Mouse (Mus musculus) frontal cortex, adult (tissue): Measurements from ENCODE around the gene Efcab9.
"Not testable (repeated sequence)": the region's sequence is repeated elsewhere in the genome, so short reads cannot be mapped to it uniquely, and the experiment has no call there.

Experiments
- ATAC-seq: cut with Nextera tagmentation; 2 replicates; pipeline ENCODE4 v1.9.2; 2017; ENCODE audit warnings: mild to moderate bottlenecking, moderate library complexity, mixed read lengths; ENCODE audit not compliant: low TSS enrichment

Gene Efcab9

DNA sequence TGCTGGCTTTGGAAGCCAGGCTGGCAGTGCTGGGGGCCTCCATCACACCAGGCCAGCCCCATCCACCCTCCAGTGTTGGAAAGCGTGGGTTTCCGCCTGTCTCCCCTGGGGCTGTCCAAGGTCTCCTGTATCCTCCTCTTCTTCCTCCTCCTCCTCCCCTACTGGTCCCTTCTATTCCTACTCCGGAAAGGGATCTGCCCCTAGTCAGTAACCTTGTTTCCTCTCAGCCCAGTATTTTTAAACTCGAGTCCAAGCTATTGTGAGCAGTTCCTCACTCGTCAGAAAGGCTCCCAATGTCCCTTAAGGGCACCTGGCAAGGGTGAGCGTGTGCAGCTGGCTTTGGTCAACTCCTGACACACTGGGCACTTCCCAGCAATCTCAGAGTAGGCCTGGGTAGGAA, 6.6 kb upstream of the Efcab9 start:
- no peak for ATAC-seq

DNA sequence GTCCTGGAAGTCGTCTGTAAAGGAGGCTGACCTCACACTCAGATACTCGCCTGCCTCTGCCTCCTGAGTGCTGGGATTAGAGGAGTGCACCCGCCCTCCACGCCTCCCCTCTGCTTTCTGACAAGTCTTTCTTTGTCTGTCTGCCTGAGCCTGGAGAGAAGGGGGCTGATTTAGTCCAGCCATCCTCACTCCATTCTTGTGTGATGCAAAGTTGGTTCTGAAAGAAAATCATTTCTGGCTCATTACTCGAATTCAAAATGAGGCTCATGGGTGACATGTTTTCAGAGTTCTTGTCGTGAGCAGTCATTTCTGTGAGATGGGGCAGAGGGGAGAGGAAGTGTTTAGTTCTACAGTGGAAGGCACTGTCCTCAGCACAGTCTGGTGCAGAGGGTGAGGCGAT, 5.1 kb upstream of the Efcab9 start:
- ATAC-seq: no peak

GRCm38 (mm10) chr11:32535646-32536045, 3.8 kb upstream of the Efcab9 start:
- ATAC-seq: no peak

- no peak for ATAC-seq
Measured at GRCm38 (mm10) chr11:32534453-32535075, 2.7 kb upstream of the Efcab9 start.

DNA sequence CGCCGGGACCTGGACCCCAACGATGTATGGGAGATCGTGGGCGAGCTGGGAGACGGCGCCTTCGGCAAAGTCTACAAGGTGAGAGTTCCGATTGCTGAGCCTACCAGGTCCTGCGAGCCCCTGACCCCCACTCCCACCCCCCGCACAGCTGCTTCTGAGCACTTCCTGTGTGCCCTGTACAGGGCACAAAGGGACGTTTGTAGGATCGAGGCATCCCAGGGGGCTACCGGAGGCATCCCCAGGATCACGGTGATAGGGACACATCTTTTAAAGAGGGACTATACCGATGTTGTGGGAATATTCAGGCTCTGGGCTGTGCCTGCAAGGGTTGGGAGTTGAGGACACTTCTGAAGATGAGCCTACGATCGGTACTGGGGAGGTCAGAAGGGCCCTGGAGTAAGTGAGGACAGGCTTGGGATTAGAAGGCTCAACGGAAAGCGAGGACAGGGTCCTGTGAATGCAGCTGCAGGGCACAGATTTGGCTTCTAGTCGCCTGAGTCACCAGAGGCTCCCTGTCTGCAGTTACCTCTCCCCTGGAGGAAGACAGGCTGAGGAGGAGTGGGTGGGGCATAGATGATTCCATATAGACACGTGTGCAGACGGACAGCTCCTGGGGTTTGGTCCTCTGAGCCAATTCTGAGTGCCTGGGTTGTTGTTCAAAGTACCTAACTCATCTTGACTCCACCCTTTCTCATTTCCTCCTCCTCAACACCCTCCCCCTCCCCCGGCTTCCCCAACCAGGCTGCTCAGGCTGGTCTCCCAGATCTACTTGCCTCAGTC, 1.8 kb upstream of the Efcab9 start:
- peak; percentile 56 for ATAC-seq

DNA sequence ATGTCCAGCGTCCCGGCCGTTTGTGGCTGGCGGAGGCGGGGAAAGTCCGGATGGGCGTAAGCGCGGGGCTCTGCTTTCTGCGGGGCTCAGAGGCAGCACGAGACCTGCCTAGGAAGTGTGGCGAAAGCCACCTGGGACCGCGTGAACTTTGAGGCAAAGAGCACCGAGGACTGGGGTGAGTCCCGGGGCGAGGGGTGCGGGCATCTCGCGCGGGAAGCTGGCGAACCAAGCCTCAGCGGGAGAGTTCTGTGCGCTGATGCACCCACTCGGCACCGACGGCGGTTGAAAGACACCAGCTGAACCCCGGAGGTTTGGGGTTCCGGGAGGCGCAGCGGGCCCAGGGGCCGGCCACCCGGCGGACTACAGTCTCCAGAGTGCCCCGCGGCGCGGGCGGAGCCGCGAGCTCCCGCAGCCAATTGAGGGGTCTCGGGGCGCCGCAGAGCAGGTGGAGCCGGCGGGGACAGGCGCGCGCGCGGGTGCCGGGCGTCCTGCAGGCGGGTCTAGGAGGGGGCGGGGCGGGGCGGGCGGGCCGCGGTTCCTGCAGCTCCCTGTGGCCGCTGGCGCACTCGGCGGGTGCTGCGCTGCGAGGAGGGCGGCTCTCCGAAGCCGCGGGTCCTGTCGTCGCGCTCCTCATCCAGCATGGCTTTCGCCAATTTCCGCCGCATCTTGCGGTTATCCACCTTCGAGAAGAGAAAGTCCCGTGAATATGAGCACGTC, 1.0 kb upstream of the Efcab9 start, which contains the start of gene Stk10:
Gene Stk10, plus strand, starts transcription at position 541 of the 717 bp plus-strand sequence.
- peak; percentile 91 for ATAC-seq

GRCm38 (mm10) chr11:32530151-32530550, 1.7 kb downstream of the Efcab9 start:
- no peak for ATAC-seq

DNA sequence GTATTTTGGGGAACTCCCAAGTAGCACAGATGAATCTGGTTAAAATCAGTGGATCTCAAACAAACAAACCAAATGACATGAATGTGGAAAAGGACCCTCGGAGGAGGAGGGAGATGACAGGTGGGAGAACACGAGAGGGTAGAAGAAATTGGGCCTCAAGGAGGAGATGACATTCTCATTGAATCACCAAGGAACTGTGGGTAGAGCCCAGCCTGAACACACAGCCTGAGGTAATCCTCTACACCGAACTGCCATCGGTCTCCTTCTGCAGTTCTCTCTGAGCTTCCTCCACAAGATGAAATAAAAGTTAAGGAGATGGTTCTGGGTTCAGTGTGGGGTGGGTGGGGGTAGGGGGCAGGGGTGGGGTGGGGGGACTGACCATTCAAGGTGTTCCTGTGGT, 4.9 kb downstream of the Efcab9 start:
- ATAC-seq: no peak

- ATAC-seq: no peak
Measured at GRCm38 (mm10) chr11:32524122-32524920, 7.6 kb downstream of the Efcab9 start.

GRCm38 (mm10) chr11:32521246-32521645, 10.6 kb downstream of the Efcab9 start:
- ATAC-seq: no peak

DNA sequence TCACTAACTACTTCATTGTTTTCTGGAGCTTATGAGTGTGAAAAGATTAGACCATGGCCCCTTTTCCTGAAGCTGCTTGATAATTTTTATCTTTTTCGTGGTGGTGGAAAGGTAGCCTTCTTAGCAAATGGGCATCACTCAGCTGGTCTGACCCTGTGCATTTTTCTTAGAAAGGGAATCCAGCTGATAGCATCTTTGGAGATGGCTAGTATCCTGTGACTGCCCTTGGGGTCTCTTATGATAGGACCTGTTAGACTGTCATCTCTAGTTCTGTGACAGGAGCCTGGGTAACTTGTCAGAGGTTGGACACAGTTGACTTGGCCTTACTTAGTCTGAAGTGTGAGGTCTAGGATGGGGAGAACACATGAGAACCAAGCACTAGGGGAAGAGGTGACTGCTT, 12.5 kb downstream of the Efcab9 start:
- ATAC-seq: no peak

GRCm38 (mm10) chr11:32518770-32519169, 13.1 kb downstream of the Efcab9 start:
- ATAC-seq: no peak

- ATAC-seq: peak; percentile 90
Measured at GRCm38 (mm10) chr11:32516916-32517712, 14.8 kb downstream of the Efcab9 start.

- ATAC-seq: no peak
Measured at GRCm38 (mm10) chr11:32516091-32516490, 15.8 kb downstream of the Efcab9 start.

DNA sequence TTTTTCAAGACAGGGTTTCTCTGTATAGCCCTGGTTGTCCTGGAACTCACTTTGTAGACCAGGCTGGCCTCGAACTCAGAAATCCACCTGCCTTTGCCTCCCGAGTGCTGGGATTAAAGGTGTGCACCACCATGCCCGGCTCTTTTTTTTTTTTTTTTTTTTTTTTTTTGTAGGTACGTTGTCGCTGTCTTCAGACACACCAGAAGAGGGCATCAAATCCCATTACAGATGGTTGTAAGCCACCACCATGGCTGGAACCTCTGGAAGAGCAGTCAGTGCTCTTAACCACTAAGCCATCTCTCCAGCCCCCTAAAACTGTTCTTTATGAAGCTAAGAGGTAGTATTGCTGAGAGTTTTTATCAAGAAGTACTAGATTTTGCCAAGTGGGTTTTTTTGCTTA, 17.0 kb downstream of the Efcab9 start:
- ATAC-seq: not testable (repeated sequence)

DNA sequence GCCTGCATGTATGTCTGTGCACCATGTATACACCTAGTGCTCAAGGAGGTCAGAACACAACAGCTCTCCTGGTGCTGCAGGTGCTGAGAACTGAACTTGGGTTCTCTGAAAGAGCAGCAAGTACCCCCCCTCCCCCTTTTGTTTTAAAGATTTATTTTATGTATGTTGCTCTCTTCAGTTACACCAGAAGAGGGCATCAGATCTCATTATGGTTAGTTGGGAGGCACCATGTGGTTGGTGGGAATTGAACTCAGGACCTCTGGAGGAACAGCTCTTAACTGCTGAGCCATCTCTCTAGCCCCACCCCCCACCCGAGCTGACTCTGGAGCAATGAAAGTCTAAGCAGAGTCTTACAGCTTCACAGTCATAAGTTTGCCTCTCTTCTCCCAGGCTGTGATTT, 21.0 kb downstream of the Efcab9 start:
- no peak for ATAC-seq

DNA sequence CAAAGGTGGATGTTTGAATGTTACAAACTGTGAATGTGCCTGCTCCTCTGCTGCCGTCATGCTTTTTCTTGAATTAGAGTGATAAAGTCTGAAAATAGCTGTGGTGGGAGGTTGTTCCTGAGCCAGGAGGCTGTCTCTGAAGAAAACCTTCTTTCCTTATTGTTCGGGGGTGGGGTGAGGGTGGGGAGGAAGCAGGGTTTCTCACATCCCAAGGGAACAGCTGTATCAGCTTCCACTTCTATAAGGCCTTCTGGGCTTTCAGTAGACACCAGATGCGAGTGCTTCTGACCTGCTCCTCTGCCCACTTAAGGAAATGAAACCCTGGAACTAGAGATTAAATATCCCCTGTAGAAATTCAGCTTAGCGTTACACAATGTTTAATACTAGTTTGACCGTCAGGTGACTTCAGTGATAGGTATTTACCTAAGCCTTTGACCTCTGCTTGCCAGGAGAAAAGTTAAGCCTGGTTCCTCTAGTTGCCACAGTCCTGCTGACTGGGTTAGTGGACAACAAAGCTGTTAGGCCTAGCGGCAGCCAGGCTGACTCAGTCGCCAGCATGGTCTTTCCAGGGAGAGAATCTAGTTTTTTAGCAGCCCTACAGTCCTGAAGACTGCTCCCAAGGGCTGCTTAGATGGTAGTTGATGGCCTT, 26.7 kb downstream of the Efcab9 start:
- peak; percentile 94 for ATAC-seq

- ATAC-seq: no peak
Measured at GRCm38 (mm10) chr11:32503711-32504110, 28.2 kb downstream of the Efcab9 start.

GRCm38 (mm10) chr11:32499931-32500330, 31.9 kb downstream of the Efcab9 start:
- ATAC-seq: no peak

DNA sequence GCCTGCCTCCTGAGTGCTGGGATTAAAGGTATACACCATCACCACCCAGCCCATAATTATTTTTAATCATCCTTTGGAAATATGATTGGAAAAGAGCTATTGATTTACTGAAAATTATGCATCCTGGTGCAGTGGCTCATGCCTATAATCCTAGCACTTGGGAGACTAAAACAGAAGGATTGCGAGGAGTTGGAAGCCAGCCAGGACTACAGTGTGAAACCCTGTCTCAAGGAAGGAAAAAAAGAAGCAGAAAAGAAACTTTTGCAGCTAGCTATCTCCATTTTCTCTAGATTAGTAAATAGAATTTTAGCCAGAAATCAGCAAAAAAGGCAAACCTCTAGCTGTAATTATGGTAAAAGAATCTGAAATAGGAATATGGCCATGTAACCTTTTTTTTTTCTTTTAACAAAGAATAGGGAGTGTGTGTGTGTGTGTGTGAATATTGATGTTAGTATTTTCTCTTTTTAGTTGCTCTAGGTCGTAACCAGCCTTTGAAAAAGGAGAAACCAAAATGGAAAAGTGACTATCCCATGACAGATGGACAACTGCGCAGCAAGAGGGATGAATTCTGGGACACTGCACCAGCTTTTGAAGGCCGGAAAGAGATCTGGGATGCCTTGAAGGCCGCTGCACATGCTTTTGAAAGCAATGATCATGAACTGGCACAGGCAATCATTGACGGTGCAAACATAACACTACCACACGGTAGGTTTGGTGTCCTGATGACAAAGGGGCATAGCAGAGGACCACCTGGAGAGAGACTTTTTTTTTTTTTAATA, 32.9 kb downstream of the Efcab9 start:
- peak; percentile 62 for ATAC-seq
